In genomic region chr4:89305691-89306090, GRCm38 (mm10) we compare ENCODE assay signal across 28 mouse cellular contexts. TPM values are rescaled to one million over a fixed set of nuclear protein-coding genes. Genes with fewer than 3 reads are reported as not detected.
"Had no signal": no experiment of that assay in that cellular context is flagged by ENCODE, and none has a peak within 500 bp of the region (broad histone marks: within the 10 kb centered on the region; RNA-seq: fewer than 3 reads in every experiment).

No protein-coding gene starts in this region.

- DNase-seq: gastrocnemius, postnatal 14 days; gastrocnemius, postnatal 36 days; heart, adult 11 months; heart, adult 2 months; heart, postnatal 14 days; heart, postnatal 36 days; kidney, adult 11 months; kidney, adult 2 months; kidney, adult 9 months; kidney, postnatal 14 days; kidney, postnatal 36 days; layer of hippocampus, adult 9-11 months; layer of hippocampus, postnatal 36 days; left cerebral cortex, postnatal 4 days had no signal

- H3K9ac ChIP-seq: heart, embryonic 13.5 days; heart, embryonic 15.5 days; hindbrain, embryonic 14.5 days; kidney, embryonic 15.5 days; limb, embryonic 13.5 days; limb, embryonic 15.5 days; liver, embryonic 12.5 days had no signal

- ATAC-seq: hindbrain, postnatal 0 days; intestine, embryonic 16.5 days; liver, embryonic 12.5 days had no signal

- H3K27ac ChIP-seq: heart, adult 2 months; heart, embryonic 13.5 days; heart, embryonic 15.5 days; hindbrain, embryonic 14.5 days; hindbrain, postnatal 0 days; kidney, embryonic 15.5 days; kidney, postnatal 0 days; limb, embryonic 13.5 days; limb, embryonic 15.5 days; liver, embryonic 12.5 days had no signal

- H3K4me3 ChIP-seq: heart, adult 2 months; heart, embryonic 13.5 days; heart, embryonic 15.5 days; kidney, embryonic 15.5 days; limb, embryonic 13.5 days; limb, embryonic 15.5 days; liver, embryonic 12.5 days had no signal

- H3K4me2 ChIP-seq: heart, embryonic 11.5 days; heart, embryonic 13.5 days; heart, embryonic 15.5 days; hindbrain, embryonic 14.5 days; kidney, embryonic 15.5 days; limb, embryonic 13.5 days; limb, embryonic 15.5 days; liver, embryonic 12.5 days had no signal

- H3K36me3 ChIP-seq: heart, embryonic 13.5 days; heart, embryonic 15.5 days; kidney, embryonic 15.5 days; limb, embryonic 13.5 days; limb, embryonic 15.5 days; liver, embryonic 12.5 days had no signal

- H3K9me3 ChIP-seq: heart, embryonic 13.5 days; heart, embryonic 15.5 days; kidney, embryonic 15.5 days; limb, embryonic 13.5 days; limb, embryonic 15.5 days; liver, embryonic 12.5 days had no signal

RNA-seq across cellular contexts. Expression of gene Cdkn2a, which starts 11.2 kb away (rescaled TPM):
- polyA plus RNA-seq: heart, embryonic 11.5 days; heart, embryonic 13.5 days; heart, embryonic 15.5 days; heart, postnatal 0 days; hindbrain, embryonic 14.5 days; hindbrain, postnatal 0 days; intestine, embryonic 14.5 days; intestine, embryonic 16.5 days; kidney, embryonic 15.5 days; kidney, postnatal 0 days; limb, embryonic 11.5 days; limb, embryonic 13.5 days; limb, embryonic 15.5 days; liver, embryonic 12.5 days had no signal
